Mouse (Mus musculus): ENCODE data around the gene Tspan10.

- TF ChIP-seq CTCF (IDR thresholded peaks at IDR 0.05; ENCODE audit: low read depth) (no peak), EP300 (IDR thresholded peaks at IDR 0.05; ENCODE audit: low read depth) (no peak)
These were observed 19.5 kb upstream of the Tspan10 start for GRCm38 (mm10) chr11:120422651-120423568.
